Mouse (Mus musculus) kidney, adult 9 months (tissue): ENCODE measurements around the gene Npff.

Experiments
- DNase-seq: peaks from one replicate; pipeline ENCODE4 v3.0.0; 2022

Gene Npff

GRCm38 (mm10) chr15:102524892-102525485, at the start of gene Npff:
Gene Npff (minus strand): TSS chr15:102524942.
- DNase-seq: peak; percentile 74

- no peak for DNase-seq
Observed at GRCm38 (mm10) chr15:102572081-102572480, 47.3 kb upstream of the Npff start.

- DNase-seq: no peak
Observed at GRCm38 (mm10) chr15:102567849-102568248, 43.1 kb upstream of the Npff start.

GRCm38 (mm10) chr15:102563681-102564080, 38.9 kb upstream of the Npff start:
- DNase-seq: no peak

GRCm38 (mm10) chr15:102563061-102563460, 38.3 kb upstream of the Npff start:
- DNase-seq: no peak

- no peak for DNase-seq
Observed at GRCm38 (mm10) chr15:102562491-102562890, 37.7 kb upstream of the Npff start.

DNA sequence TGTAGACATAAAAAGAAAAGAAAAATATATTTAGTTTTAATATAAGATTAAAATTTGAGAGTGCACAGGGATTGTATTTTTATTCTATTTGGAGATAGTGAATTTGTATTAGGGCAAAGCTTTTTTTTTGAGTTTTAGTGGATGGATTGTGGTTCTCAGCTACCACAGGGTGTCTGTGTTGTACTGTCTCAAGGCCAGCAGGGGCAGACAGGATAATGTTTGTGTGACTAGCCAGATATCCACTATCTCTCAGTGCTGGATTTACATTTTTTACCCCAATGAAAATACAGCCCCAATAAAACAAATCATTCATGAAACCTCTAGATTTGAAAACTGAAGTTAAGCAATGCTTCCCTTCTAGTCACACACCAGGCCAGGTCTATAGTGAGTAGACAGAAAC, 32.8 kb upstream of the Npff start:
- no peak for DNase-seq

DNA sequence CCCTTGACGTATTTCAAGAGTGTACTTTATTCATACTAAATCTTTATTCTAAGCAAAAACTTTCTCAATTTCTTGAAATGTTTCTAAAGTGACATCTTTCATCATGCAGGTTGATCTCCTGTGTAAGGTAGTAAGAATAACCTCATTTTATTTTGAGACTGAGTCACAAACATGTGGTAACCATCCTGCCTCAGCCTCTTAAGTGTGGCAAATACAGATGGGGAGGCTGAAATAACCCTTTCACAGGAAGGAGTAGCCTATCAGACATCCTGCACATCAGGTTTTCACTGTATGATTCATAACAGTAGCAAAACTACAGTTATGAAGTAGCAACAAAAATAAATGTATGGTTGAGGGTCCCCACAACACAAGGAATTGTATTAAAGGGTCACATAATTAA, 30.8 kb upstream of the Npff start:
- no peak for DNase-seq

- no peak for DNase-seq
Observed at GRCm38 (mm10) chr15:102552599-102552998, 27.9 kb upstream of the Npff start.

DNA sequence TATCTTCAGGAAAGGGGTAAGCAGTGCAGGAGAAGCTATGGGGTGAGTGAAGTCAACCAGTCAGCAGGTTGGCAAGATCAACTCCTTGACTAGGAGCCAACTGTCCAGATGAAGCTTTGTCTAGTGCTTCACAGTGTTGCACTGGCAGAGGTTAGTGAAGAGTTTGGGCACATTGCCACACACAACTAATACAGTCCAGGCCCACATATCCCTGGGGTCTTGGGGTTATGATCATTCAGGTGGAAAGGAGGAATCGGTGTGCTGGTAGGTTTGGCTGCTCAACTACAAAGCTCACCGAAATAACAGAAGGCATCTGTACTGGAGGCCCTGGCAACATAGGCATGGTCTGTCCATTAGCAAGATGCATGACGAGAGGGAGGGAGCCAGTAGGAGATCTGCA, 22.7 kb upstream of the Npff start:
- no peak for DNase-seq

- peak; percentile 41 for DNase-seq
Observed at GRCm38 (mm10) chr15:102546677-102547427, 22.1 kb upstream of the Npff start.

GRCm38 (mm10) chr15:102546246-102546645, 21.5 kb upstream of the Npff start:
- no peak for DNase-seq

- DNase-seq: no peak
Observed at GRCm38 (mm10) chr15:102544801-102545200, 20.1 kb upstream of the Npff start.

GRCm38 (mm10) chr15:102533926-102534325, 9.2 kb upstream of the Npff start:
- no peak for DNase-seq

DNA sequence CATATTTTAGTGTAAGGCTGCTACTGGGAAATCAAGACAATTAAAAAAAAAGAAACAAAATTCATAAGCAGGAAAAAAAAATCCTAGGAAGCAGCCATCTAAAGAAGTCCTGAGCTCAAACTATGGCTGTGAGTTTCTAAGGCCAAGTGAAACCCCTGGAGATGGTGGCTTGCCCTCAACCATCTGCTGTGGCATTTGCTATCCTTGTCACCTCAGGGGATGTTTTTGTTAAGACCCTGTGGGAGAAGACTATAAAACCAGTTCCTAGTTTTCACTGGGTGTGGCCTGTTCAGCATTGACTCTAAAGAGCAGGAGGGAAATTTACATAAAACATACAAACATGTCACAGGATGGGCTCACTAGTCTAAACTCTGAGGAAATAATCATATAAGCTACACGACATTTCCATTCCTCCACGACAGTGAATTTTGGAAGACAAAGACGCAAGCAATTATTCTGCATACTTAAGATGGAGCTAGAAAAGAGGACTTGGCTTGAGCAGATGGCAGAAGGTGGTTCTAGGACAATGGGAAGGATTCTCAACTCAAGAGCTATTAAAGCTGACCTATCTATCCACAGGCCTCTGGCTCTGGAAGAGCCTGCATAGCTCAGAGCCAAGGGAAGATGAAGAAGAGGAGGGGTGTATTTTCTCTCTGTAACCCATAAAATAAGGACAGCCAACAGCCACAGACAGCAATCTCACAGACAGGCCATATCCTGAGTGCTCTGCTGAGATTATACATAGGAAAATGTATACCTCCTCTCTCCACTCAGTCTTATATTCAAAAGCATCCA, 7.6 kb upstream of the Npff start:
- no peak for DNase-seq

GRCm38 (mm10) chr15:102531586-102531985, 6.8 kb upstream of the Npff start:
- no peak for DNase-seq

DNA sequence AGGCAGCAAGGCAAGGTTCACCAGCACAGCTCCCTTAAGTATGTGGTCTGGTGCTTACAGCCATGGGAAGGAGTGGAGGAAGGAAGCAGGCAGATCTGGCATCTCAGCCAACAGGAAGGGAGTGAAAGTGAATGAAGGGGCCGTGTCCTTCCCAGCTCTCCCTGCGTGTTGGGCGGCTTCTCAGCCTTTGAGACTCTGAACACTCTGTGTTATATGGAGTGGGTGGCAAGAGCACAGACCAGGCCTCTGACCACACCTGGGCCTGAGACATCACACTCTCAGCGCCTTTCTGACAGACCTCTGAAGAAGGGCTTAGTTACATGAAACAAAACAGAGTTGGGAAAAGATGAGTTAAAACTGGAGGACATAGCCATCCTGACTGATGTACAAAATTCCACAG, 5.8 kb upstream of the Npff start:
- no peak for DNase-seq

DNA sequence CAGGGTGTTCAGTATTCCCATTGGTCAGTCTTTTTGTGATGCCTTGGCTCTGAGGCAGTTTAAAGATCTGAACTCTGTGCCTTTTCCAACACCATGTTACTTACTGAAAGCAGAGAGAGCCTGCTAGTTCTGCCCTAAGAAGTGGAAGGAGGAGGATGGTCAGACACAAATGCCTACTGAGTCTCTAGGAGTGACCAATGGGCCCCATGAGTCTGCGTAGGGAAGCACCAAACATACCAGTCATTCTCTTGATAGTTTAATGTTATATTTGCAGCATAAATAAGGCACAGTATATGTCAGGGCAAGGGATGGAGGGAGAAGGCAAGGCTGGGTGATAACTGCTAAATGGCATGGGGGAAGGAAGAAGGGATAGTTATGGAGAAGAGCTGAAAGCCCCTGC, 3.7 kb upstream of the Npff start:
- no peak for DNase-seq

DNA sequence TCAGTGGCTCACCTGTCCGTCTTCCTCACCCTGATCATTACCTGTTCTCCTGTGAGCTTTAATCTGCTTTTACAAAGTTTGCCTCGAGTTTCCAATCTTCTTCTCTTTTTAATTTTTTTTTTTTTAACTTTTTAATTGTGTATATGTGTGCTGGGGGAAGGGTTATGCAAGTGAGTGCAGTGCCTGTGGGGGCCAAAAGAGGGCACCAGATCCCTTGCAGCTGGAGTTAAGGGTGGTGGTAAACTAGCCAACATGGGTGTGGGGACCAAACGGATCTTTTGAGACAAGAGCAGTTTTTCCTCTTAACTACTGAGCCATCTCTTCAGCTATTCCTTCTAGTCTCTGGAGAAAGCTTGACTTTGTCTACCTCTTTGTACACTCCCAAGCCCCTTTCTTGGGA, 3.2 kb upstream of the Npff start:
- DNase-seq: no peak

- DNase-seq: no peak
Observed at GRCm38 (mm10) chr15:102526111-102527002, 1.6 kb upstream of the Npff start.

GRCm38 (mm10) chr15:102521480-102521879, 3.3 kb downstream of the Npff start:
- DNase-seq: no peak

- no peak for DNase-seq
Observed at GRCm38 (mm10) chr15:102520416-102520815, 4.3 kb downstream of the Npff start.
